13 mouse cellular contexts compared by ENCODE assay signal in genomic region chr12:56258401-56259050, GRCm38 (mm10).
DNase-seq lines count a peak whose midpoint lies in the region; ATAC-seq and TF ChIP-seq lines count a peak whose summit lies in the region.
"Had no signal": no experiment of that assay in that cellular context is flagged by ENCODE, and none has a peak within 500 bp of the region (broad histone marks: within the 10 kb centered on the region; RNA-seq: fewer than 3 reads in every experiment).

No protein-coding gene starts in this region.

- H3K27ac ChIP-seq in embryonic facial prominence, embryonic 11.5 days (replicated peaks; ENCODE audit: low read depth, low read length) = no peak overlapping the region
- H3K27ac ChIP-seq in embryonic facial prominence, embryonic 10.5 days (replicated peaks) = no peak overlapping the region
- no peak overlapping the region for H3K27ac ChIP-seq in forebrain, embryonic 11.5 days (ENCODE audit: low read depth, low read length)
- 0 out of 2 replicates have a peak overlapping the region, but pooled peaks have one; percentile 26 for H3K27ac ChIP-seq in hindbrain, postnatal 0 days
- peak overlapping the region; percentile 62 for H3K27ac ChIP-seq in midbrain, embryonic 15.5 days
- H3K27ac ChIP-seq: embryonic facial prominence, embryonic 12.5 days; heart, embryonic 15.5 days; liver, embryonic 14.5 days; stomach, postnatal 0 days had no signal

- no peaks in the 10 kb centered on the region for H3K36me3 ChIP-seq in embryonic facial prominence, embryonic 11.5 days (replicated peaks; ENCODE audit: control insufficient read depth, insufficient read depth, low read depth, low read length)
- H3K36me3 ChIP-seq in embryonic facial prominence, embryonic 10.5 days (replicated peaks) = no peaks in the 10 kb centered on the region
- no peaks in the 10 kb centered on the region for H3K36me3 ChIP-seq in forebrain, embryonic 11.5 days (ENCODE audit: control insufficient read depth, insufficient read depth, low read length)
- H3K36me3 ChIP-seq in hindbrain, postnatal 0 days (ENCODE audit: insufficient read depth, low read length) = no peaks in the 10 kb centered on the region
- H3K36me3 ChIP-seq in midbrain, embryonic 15.5 days (replicated peaks) = no peaks in the 10 kb centered on the region
- H3K36me3 ChIP-seq: embryonic facial prominence, embryonic 12.5 days; heart, embryonic 15.5 days had no signal

- no peak overlapping the region for H3K4me2 ChIP-seq in embryonic facial prominence, embryonic 11.5 days (ENCODE audit: low read depth, low read length)
- peak overlapping the region; percentile 26; the same call in 1 of the 2 replicates for H3K4me2 ChIP-seq in forebrain, embryonic 11.5 days (ENCODE audit: low read depth, low read length, severe bottlenecking)
- 0 out of 2 replicates have a peak overlapping the region, but pooled peaks have one; percentile 10 for H3K4me2 ChIP-seq in hindbrain, postnatal 0 days (ENCODE audit: low read depth, low read length)
- H3K4me2 ChIP-seq in midbrain, embryonic 15.5 days = peak overlapping the region; percentile 15; the same call in 1 of the 2 replicates
- H3K4me2 ChIP-seq: embryonic facial prominence, embryonic 12.5 days; heart, embryonic 15.5 days had no signal

- WGBS in embryonic facial prominence, embryonic 11.5 days = 73% methylated on average over 14 of the region's 14 CpGs
- 73% methylated on average over 14 of the region's 14 CpGs for WGBS in embryonic facial prominence, embryonic 10.5 days
- 43% methylated on average over 14 of the region's 14 CpGs for WGBS in forebrain, embryonic 11.5 days
- 34% methylated on average over 14 of the region's 14 CpGs for WGBS in hindbrain, postnatal 0 days
- WGBS in midbrain, embryonic 15.5 days = 27% methylated on average over 14 of the region's 14 CpGs

- TF ChIP-seq CTCF in hindbrain, postnatal 0 days (IDR thresholded peaks at IDR 0.05; ENCODE audit: low read depth) = no peak

- H3K4me1 ChIP-seq in embryonic facial prominence, embryonic 11.5 days (ENCODE audit: control insufficient read depth, insufficient read depth, low read length) = no peaks in the 10 kb centered on the region
- no peaks in the 10 kb centered on the region for H3K4me1 ChIP-seq in embryonic facial prominence, embryonic 10.5 days
- H3K4me1 ChIP-seq in forebrain, embryonic 11.5 days (replicated peaks; ENCODE audit: control insufficient read depth, insufficient read depth, low read length) = peaks cover 9% of the 10 kb centered on the region; the same call in 1 of the 2 replicates
- no peaks in the 10 kb centered on the region for H3K4me1 ChIP-seq in hindbrain, postnatal 0 days (ENCODE audit: insufficient read depth, low read length)
- peaks cover 20% of the 10 kb centered on the region for H3K4me1 ChIP-seq in midbrain, embryonic 15.5 days
- H3K4me1 ChIP-seq: embryonic facial prominence, embryonic 12.5 days; heart, embryonic 15.5 days had no signal

- no peaks in the 10 kb centered on the region for H3K27me3 ChIP-seq in embryonic facial prominence, embryonic 11.5 days (ENCODE audit: control insufficient read depth, insufficient read depth, low read length)
- peaks cover 5% of the 10 kb centered on the region; the same call in 1 of the 2 replicates for H3K27me3 ChIP-seq in embryonic facial prominence, embryonic 10.5 days (replicated peaks; ENCODE audit: low read depth, poor library complexity, severe bottlenecking)
- no peaks in the 10 kb centered on the region for H3K27me3 ChIP-seq in forebrain, embryonic 11.5 days (ENCODE audit: control insufficient read depth, insufficient read depth, low read length)
- no peaks in the 10 kb centered on the region for H3K27me3 ChIP-seq in hindbrain, postnatal 0 days (ENCODE audit: insufficient read depth, low read length)
- no peaks in the 10 kb centered on the region for H3K27me3 ChIP-seq in midbrain, embryonic 15.5 days (replicated peaks)
- H3K27me3 ChIP-seq: embryonic facial prominence, embryonic 12.5 days; heart, embryonic 15.5 days had no signal

- ATAC-seq in embryonic facial prominence, embryonic 11.5 days (replicated peaks; ENCODE audit: insufficient number of reproducible peaks, low FRiP score, low TSS enrichment, low read depth) = no peak
- ATAC-seq in forebrain, embryonic 11.5 days (replicated peaks; ENCODE audit: low FRiP score) = peak; percentile 82
- ATAC-seq in hindbrain, postnatal 0 days = peak; percentile 68; the same call in 1 of the 2 replicates
- peak; percentile 86 for ATAC-seq in midbrain, embryonic 15.5 days (replicated peaks)

- no peaks in the 10 kb centered on the region for H3K9me3 ChIP-seq in embryonic facial prominence, embryonic 11.5 days (replicated peaks; ENCODE audit: control insufficient read depth, low read length)
- H3K9me3 ChIP-seq in embryonic facial prominence, embryonic 10.5 days = no peaks in the 10 kb centered on the region
- no peaks in the 10 kb centered on the region for H3K9me3 ChIP-seq in forebrain, embryonic 11.5 days (ENCODE audit: control insufficient read depth, low read length)
- H3K9me3 ChIP-seq in hindbrain, postnatal 0 days (ENCODE audit: low read length) = no peaks in the 10 kb centered on the region
- no peaks in the 10 kb centered on the region for H3K9me3 ChIP-seq in midbrain, embryonic 15.5 days
- H3K9me3 ChIP-seq: embryonic facial prominence, embryonic 12.5 days; heart, embryonic 15.5 days had no signal

- H3K9ac ChIP-seq in embryonic facial prominence, embryonic 11.5 days (replicated peaks; ENCODE audit: low read length) = no peak overlapping the region
- no peak overlapping the region for H3K9ac ChIP-seq in forebrain, embryonic 11.5 days (ENCODE audit: low read length)
- H3K9ac ChIP-seq in hindbrain, postnatal 0 days (replicated peaks; ENCODE audit: low read length) = no peak overlapping the region
- no peak overlapping the region for H3K9ac ChIP-seq in midbrain, embryonic 15.5 days
- H3K9ac ChIP-seq: embryonic facial prominence, embryonic 12.5 days; heart, embryonic 15.5 days; liver, embryonic 14.5 days had no signal

- H3K4me3 ChIP-seq in embryonic facial prominence, embryonic 11.5 days (ENCODE audit: low read depth, low read length) = no peak overlapping the region
- no peak overlapping the region for H3K4me3 ChIP-seq in embryonic facial prominence, embryonic 10.5 days
- H3K4me3 ChIP-seq in forebrain, embryonic 11.5 days (ENCODE audit: low read depth, low read length) = no peak overlapping the region
- H3K4me3 ChIP-seq in hindbrain, postnatal 0 days (ENCODE audit: low read length) = no peak overlapping the region
- no peak overlapping the region for H3K4me3 ChIP-seq in midbrain, embryonic 15.5 days
- H3K4me3 ChIP-seq: embryonic facial prominence, embryonic 12.5 days; heart, embryonic 15.5 days had no signal

- peak; percentile 19 for DNase-seq in embryonic facial prominence, embryonic 11.5 days (ENCODE audit: low spot score)
- DNase-seq in embryonic facial prominence, embryonic 10.5 days (ENCODE audit: low spot score) = no peak
- DNase-seq in forebrain, embryonic 11.5 days (ENCODE audit: low spot score) = no peak
- peak; percentile 65 for DNase-seq in hindbrain, postnatal 0 days (ENCODE audit: low spot score)
- DNase-seq in gastrocnemius, adult 8-10 months (ENCODE audit: low spot score in 2 of 2) = no peak
- DNase-seq in urinary bladder, postnatal 14 days (ENCODE audit: low spot score) = no peak
- DNase-seq in kidney, postnatal 36 days = no peak
- DNase-seq: kidney, adult 18-20 months had no signal

Comparison
In these comparisons a context has a peak if more than half of its experiments do, and no peak if none do; other contexts are left out.
1. DNase-seq: peak in embryonic facial prominence, embryonic 11.5 days (single experiment) and hindbrain, postnatal 0 days (single experiment); none in embryonic facial prominence, embryonic 10.5 days (single experiment), forebrain, embryonic 11.5 days (single experiment), gastrocnemius, adult 8-10 months (0 of 2), urinary bladder, postnatal 14 days (single experiment) and kidney, postnatal 36 days (0 of 2).
2. H3K27ac ChIP-seq: peak in hindbrain, postnatal 0 days (single experiment) and midbrain, embryonic 15.5 days (single experiment); none in embryonic facial prominence, embryonic 11.5 days (single experiment), embryonic facial prominence, embryonic 10.5 days (single experiment) and forebrain, embryonic 11.5 days (single experiment).